In the genomic region with DNA sequence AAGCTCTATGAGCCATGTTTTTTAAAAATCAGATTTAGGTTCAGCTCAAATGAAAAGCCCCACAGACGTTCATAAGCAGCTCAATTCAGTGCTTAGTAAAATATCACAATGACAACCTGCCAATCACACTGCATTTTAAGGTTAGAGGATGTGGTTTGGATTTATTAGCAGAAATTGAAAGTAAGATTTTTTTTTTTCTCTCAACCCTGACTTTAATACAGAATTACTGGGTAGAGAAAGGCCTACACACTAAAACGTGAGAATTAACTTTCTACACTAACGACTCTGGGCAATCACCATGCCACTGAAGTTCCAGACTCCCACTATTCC, we compare ENCODE assay signal across 9 mouse cellular contexts. TPM values are rescaled to one million over a fixed set of nuclear protein-coding genes. Genes with fewer than 3 reads are reported as not detected.
DNase-seq lines count a peak whose midpoint lies in the region; ATAC-seq lines count a peak whose summit lies in the region.
"Had no signal": no experiment of that assay in that cellular context is flagged by ENCODE, and none has a peak within 500 bp of the region (broad histone marks: within the 10 kb centered on the region; RNA-seq: fewer than 3 reads in every experiment).

No protein-coding gene starts in this region.

- peak overlapping the region; percentile 84 for H3K9ac ChIP-seq in heart, embryonic 16.5 days (ENCODE audit: low read length)
- peak overlapping the region; percentile 98 for H3K9ac ChIP-seq in hindbrain, embryonic 14.5 days
- peak overlapping the region; percentile 75 for H3K9ac ChIP-seq in midbrain, embryonic 14.5 days (replicated peaks; ENCODE audit: low read length)

- whole genome bisulfite sequencing in heart, embryonic 16.5 days: 68% methylated on average over 3 of the region's 3 CpGs
- WGBS in hindbrain, embryonic 14.5 days: 23% methylated on average over 3 of the region's 3 CpGs
- WGBS in midbrain, embryonic 14.5 days: 22% methylated on average over 3 of the region's 3 CpGs

- H3K4me2 ChIP-seq in heart, embryonic 16.5 days (ENCODE audit: low read depth, low read length): peak overlapping the region; percentile 77
- peak overlapping the region; percentile 58 for H3K4me2 ChIP-seq in hindbrain, embryonic 14.5 days (replicated peaks)
- peak overlapping the region; percentile 76 for H3K4me2 ChIP-seq in midbrain, embryonic 14.5 days (ENCODE audit: low read length)

- H3K27ac ChIP-seq in heart, embryonic 16.5 days (ENCODE audit: low read length): peak overlapping the region; percentile 83
- H3K27ac ChIP-seq in hindbrain, embryonic 14.5 days: peak overlapping the region; percentile 99
- H3K27ac ChIP-seq in midbrain, embryonic 14.5 days (replicated peaks; ENCODE audit: low read depth, low read length): peak overlapping the region; percentile 98

- no peaks in the 10 kb centered on the region for H3K36me3 ChIP-seq in heart, embryonic 16.5 days (ENCODE audit: control insufficient read depth, insufficient read depth)
- H3K36me3 ChIP-seq in hindbrain, embryonic 14.5 days (replicated peaks; ENCODE audit: control insufficient read depth, insufficient read depth): no peaks in the 10 kb centered on the region
- H3K36me3 ChIP-seq in midbrain, embryonic 14.5 days (ENCODE audit: control insufficient read depth, insufficient read depth, low read length): no peaks in the 10 kb centered on the region
- H3K36me3 ChIP-seq: G1E had no signal

- ATAC-seq in heart, embryonic 16.5 days (replicated peaks; ENCODE audit: extremely low read depth, insufficient read depth, low FRiP score): no peak
- ATAC-seq in activated CD4-positive, CD25-positive, alpha-beta regulatory T cell, adult 4 months: peak; percentile 41
- no peak for ATAC-seq in hindbrain, embryonic 14.5 days (ENCODE audit: low FRiP score)
- ATAC-seq in midbrain, embryonic 14.5 days (ENCODE audit: low FRiP score, low TSS enrichment): no peak

- H3K4me1 ChIP-seq in heart, embryonic 16.5 days (ENCODE audit: control insufficient read depth, insufficient read depth, low read length): peaks cover 15% of the 10 kb centered on the region
- peaks cover 30% of the 10 kb centered on the region for H3K4me1 ChIP-seq in hindbrain, embryonic 14.5 days (replicated peaks; ENCODE audit: control insufficient read depth, insufficient read depth, low read length)
- H3K4me1 ChIP-seq in midbrain, embryonic 14.5 days (ENCODE audit: control insufficient read depth, insufficient read depth, low read length): peaks cover 33% of the 10 kb centered on the region

- no peak for DNase-seq in heart, postnatal 14 days
- no peak for DNase-seq in hindbrain, embryonic 14.5 days (ENCODE audit: low spot score)
- DNase-seq in midbrain, embryonic 14.5 days: no peak
- no peak for DNase-seq in spleen, postnatal 36 days (ENCODE audit: low spot score in 2 of 2)
- DNase-seq in cerebellum, adult 9-10 months: no peak
- no peak for DNase-seq in adrenal gland, adult 2 months

- H3K27me3 ChIP-seq in heart, embryonic 16.5 days (ENCODE audit: control insufficient read depth, insufficient read depth, low read length): no peaks in the 10 kb centered on the region
- H3K27me3 ChIP-seq in hindbrain, embryonic 14.5 days (ENCODE audit: control insufficient read depth, insufficient read depth, low read length): no peaks in the 10 kb centered on the region
- no peaks in the 10 kb centered on the region for H3K27me3 ChIP-seq in midbrain, embryonic 14.5 days (ENCODE audit: control insufficient read depth, insufficient read depth, low read length)

- peak overlapping the region; percentile 92 for H3K4me3 ChIP-seq in heart, embryonic 16.5 days (ENCODE audit: low read length)
- H3K4me3 ChIP-seq in hindbrain, embryonic 14.5 days (replicated peaks; ENCODE audit: low read length): peak overlapping the region; percentile 98
- H3K4me3 ChIP-seq in midbrain, embryonic 14.5 days (replicated peaks; ENCODE audit: low read depth, low read length): peak overlapping the region; percentile 99

- intact Hi-C loops in heart, postnatal 14 days (cut with DNase I): loop anchor here (5.0 kb wide), 1 partner anchor 51 kb away; no protein-coding TSS in a partner anchor

- no peaks in the 10 kb centered on the region for H3K9me3 ChIP-seq in heart, embryonic 16.5 days (replicated peaks; ENCODE audit: control insufficient read depth, low read length)
- no peaks in the 10 kb centered on the region for H3K9me3 ChIP-seq in hindbrain, embryonic 14.5 days (ENCODE audit: control insufficient read depth, low read length)
- no peaks in the 10 kb centered on the region for H3K9me3 ChIP-seq in midbrain, embryonic 14.5 days (ENCODE audit: control insufficient read depth, low read length)
- H3K9me3 ChIP-seq: G1E had no signal

RNA-seq across cellular contexts. Expression of a gene that starts 1.0 kb away (rescaled TPM):
- polyA plus RNA-seq in heart, embryonic 16.5 days (2015; fragmentation: Nextera tagmentation; extraction: Ambion mirVana): 39.8 and 47.5 TPM in 2 replicates
- total RNA-seq in heart, postnatal 14 days (2021): 100 to 1,000 TPM; 134 to 138 TPM
- 10 to 100 TPM; 11.0 to 15.4 TPM for polyA plus RNA-seq in activated CD4-positive, CD25-positive, alpha-beta regulatory T cell, adult 4 months (2017; shearing (Covaris generic))
- polyA plus RNA-seq in hindbrain, embryonic 14.5 days (2014; fragmentation: Nextera tagmentation; extraction: Ambion mirVana): 188 and 194 TPM in 2 replicates
- polyA plus RNA-seq in midbrain, embryonic 14.5 days (2014; fragmentation: Nextera tagmentation; extraction: Ambion mirVana): 152 and 202 TPM in 2 replicates
- total RNA-seq in adrenal gland, adult 2 months (2021): 100 to 1,000 TPM; 118 to 165 TPM
- 61.9 and 63.6 TPM in 2 replicates for polyA plus RNA-seq in adrenal gland, adult 2 months (2012; rRNA removed)
